Mouse (Mus musculus) adrenal gland, adult 2 months (tissue): Measurements from ENCODE around the gene Cmss1. TPM values are rescaled to one million over a fixed set of nuclear protein-coding genes. Genes with fewer than 3 reads are reported as not detected.

ENCODE experiments used
- DNase-seq: peaks from one replicate; pipeline ENCODE4 v3.0.0; 2021
- polyA plus RNA-seq: library from polyadenylated mRNA; depleted of rRNA; stranded (reverse); fragments of >200 nt; gene quantifications from 2 replicates; pipeline ENCODE4 v1.2.3, GENCODE M21; 2012
- total RNA-seq, 2 experiments: library from RNA; stranded (reverse); gene quantifications; 2 replicates each; pipeline ENCODE4 v1.2.3; 2021

Cmss1 gene
- total and polyA plus RNA-seq, 3 experiments: 11.4 to 19.6 (median 14.3) TPM

DNA sequence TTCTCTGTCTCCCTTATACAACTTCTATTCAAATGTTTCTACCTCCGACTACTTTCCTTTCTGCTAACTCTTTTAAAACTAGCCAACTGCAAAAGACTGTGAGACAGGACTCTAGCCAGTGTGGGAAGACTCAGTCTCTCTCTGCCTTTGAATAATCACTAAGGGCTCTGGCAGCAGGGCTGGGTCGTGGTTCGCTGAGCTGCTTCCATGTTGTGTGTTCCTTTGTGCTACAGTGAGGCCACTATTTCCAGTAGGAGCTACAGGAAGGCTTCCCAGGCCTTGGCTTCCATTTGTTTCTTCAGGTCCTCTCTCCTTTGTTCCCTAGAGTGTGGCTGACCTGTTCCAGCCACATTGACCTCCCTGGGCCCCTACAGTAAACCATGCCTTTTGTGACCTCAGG lies 260.4 kb downstream of the Cmss1 start:
- DNase-seq: no peak

DNA sequence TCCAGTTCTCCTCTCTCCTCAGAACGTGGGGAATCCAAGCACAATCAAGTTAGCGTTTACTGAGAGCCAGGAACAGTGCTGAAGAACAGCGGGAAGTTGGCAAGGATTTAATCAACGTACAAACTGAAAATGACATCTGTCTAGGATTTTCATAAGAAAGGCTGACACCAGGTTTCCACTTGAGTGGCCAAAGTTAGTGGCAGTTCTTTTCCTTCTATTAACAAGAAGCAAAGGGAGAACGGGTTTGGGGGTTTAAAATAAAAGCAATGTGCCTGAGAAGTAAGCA lies 266.1 kb downstream of the Cmss1 start:
- no peak for DNase-seq

DNA sequence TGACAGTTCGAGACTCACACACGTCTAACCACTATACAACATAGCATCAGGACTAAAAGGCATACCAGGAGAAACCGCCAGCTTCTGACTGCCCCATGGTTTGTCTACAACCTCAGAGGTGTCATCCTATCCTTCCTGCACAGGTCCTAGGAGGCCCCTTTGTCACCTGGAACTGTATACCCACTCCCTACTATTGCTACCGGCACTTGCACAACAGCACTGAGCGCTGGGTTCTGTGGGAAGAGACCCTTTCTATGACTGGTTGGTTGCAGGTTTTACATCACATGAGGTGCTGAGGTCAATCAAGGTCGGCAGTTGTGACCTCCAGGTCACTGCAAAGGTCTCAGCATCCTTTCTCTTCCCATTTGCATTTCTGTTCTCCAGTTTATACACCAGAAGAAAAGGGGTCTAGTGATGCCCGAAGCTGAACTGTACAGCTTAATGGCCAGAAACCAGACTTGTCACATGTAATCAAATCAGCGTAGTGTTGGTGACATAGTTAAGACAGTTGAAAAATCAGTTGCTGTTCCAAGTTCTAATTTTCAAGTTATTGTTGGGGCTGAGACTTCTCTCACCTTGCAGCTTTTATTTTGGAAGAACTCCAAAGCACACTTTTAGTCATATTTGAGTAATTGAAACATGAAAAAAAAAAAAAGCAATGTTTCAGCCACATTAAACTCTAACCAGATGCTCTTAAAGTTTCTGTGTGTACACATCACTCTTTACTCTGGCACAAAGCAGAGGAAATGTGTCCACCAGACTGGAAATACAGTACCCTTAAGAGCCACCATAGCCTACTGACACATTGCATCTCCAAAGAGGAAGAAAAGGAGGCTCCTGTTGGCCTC lies 266.7 kb downstream of the Cmss1 start:
- no peak for DNase-seq

DNA sequence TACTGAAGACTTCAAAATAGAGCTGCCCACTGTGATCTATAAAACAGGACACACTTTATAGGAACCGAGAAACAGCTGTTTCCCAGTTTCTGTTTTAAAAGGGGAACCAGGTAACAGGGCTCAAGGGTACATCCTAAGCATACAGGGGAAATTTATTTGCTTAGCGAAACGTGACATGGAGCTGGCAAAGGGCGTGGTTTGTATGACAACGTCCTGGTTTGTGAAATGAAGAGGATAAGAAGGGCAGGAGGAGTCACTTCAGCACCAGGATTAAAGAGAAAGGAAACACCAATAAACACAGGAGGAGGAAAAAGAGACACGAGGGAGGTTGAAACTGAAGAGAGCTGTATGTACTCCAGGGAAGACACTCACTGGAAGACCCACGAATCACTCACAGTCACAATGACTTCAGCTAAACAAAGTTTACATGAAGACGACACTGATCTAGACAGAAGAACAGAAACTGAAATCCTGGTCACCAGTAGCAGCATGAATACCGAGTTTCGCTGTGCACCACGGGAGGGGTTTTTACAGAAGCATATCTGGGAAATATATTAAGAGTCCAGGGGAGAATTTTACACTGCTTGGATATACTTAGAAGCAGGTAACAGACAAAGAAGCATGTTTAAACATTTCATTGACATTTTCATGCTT lies 269.8 kb downstream of the Cmss1 start:
- peak; percentile 52 for DNase-seq

DNA sequence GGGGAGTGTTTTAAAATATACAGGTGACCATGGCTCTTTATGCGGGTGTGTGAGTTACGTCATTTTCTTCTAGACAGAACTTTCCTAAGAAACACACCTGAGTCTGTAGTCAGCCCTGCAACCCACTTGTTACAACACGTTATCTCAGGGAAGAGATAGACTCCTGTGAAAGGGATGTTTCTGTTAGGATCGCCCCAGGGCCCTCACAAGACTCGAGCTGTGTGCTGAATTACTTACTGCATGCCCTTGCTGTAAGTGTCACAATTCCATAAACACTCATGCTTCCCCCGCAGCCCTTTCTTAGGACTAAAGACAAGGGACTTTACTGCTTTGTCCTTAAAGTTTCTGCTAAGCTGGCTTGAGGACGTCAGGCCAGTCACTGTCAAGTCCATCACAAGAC lies 274.4 kb downstream of the Cmss1 start:
- no peak for DNase-seq

DNA sequence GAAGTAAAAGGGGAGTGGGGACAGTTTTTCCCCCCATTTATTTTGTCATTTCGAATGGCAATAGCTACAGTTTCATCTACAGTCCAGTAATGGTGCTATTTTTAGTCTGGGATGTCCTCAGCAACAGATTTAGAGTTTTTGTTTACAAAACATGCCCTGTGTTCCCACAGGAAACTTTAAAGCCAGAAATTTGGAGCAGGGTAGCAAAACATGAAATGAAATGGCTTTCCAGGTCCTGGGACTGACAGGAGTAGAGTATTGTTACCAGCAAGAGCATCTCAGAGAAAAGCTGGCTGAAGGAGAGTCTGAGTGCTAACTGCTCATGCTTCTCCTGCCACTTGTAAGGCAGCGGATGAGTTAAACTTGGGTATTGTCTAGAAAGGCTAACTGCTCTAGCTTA lies 276.6 kb downstream of the Cmss1 start:
- no peak for DNase-seq

DNA sequence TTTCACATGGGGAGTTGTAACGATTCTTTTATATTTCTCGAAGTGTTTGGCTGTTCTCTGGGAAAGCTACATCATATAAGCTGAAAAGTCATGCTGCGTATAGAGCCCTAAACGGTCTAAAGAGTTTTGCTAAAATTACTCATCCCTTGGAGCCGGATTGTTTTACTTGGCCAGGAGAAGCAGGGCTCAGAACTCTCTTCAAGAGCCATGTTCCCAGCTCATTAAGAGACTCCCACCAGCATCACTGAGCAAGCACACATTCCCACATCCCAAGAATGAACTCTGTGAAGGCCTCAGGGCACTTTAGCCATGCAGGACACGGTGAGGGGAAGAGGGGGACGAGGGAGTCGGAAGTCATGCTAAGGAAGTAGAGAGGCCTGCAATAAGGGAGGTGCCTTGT lies 277.6 kb downstream of the Cmss1 start:
- no peak for DNase-seq

DNA sequence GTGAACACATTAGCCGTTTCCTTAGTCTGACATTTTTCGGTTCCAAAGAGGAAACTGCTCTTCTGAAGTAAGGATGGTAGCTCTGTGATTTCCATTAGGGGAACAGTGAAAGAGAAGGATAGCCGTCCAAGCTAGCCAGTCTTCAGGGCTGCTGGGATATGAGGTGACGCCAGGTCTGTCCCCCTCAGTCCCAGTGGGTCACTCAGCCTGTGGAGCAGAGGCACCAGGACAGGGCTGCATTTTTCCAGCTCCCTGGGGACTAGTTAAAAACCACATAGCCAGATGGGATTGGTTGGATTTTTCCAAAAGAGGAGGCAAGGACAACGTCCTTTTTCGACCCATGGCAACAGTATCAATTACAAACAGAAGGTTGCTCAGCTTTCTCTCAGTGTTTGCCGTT lies 279.7 kb downstream of the Cmss1 start:
- no peak for DNase-seq

DNA sequence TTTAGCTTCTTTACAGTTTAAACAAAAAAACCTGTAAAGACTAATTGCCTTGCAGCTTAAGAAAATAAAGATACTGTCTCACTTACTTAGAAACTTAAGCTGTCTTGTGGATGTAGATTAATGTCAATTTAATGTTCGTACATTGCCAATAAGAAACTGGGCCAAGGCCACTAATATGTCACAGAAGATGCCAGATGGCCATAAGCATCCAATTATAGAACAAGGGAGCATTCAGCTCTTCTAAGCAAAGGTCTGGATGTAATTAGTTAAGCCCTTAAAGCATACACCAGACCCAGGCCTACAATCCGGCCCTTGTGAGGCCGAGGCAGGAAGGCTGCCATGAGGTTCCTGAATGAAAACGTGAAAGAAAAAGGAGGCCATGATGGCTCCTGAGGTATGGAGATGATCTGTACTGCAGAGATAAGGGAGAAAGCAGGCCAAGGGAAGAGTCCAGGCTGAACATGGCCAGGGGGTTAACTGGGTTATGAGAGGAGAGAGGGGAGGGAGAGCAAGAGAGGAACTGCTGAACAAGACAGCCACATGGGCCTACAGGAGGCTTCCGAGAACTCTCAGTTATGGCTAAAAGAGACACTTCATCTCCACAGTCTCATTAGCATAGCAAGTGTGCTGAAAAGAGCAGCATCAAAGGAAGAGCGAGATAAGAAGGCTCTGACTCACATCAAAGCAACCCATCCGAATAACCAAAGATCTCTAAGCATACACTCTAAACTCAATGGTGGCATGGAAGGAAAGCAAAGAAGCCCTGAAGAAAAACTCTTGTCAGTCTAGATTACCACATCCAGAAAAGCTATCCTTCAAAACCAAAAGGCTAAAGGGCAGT lies 287.2 kb downstream of the Cmss1 start:
- peak; percentile 14 for DNase-seq

DNA sequence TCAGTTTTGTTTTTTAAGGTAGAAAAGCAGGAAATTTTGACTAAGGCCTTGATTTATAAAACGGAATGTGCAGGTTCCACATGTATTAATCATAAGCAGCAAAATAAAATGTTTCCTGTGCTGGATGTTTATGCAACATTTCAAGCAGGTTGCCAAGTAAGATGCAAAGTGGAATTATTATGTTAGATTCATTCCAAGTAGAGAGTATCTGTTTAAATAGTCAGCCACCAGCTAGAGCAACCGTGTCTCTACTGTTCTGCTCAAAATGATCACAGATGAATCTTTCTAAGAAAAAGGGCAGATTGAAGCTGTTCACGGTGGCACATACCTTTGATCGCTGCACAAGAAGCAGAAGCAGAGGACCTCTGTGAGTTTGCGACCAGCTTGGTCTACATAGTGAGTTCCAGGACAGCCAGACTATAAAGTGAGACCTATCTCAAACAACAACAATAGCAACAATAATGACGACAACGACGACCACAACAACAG lies 288.0 kb downstream of the Cmss1 start:
- DNase-seq: no peak

DNA sequence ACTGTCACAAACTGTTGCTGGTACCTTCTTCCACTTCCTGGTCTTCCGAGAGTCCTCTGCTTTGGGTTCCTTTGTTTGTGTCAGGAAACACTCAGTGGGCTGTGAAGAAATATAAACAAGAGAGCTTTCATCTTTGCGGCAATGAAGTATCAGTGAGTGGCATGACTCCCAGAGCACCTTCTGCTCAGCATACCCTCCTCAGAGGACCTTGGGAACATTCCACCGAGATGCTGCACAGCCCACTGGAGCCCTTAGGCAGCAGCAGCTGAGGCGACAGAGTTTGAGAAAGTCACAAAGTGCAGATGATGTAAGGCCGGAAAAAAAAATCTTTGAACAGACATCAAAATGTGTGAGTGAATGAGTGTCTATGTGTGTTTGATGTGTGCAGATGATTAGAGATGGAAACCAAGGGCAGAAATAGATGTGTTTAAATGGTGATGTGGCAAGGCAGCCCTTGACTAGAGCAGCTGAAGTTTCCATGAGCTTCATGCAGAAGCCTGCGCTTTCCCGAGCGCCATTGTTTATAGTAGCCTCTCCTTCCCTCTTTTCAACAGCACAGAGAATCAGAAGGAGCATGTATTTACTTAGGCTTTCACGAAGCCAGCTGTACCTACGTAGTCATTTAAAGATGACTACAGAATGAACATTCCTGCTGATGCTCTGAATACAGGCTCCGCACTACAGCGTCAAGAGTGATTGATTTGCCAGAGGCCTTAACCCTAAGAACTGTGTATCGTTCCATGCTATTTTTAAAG lies 288.6 kb downstream of the Cmss1 start:
- peak; percentile 36 for DNase-seq

DNA sequence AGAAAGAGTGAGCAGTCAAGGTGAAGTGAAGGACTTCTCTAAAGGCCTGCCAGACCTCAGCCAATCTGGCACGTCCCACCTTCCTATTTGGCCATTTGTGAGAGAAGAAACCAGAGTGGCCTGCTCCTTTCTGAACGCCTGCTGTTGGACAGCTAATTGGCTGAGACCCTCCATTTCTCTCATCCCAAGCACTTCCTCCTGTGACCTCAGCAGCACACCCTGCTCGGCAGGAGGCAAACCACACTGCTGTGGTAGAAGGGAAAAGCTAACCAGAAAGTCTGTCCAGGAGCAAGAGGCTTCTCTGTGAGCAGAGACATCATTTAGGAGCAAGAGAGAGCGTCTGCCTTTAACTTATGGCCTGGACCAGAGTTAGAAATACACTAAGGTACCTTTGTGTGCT lies 289.5 kb downstream of the Cmss1 start:
- DNase-seq: no peak

DNA sequence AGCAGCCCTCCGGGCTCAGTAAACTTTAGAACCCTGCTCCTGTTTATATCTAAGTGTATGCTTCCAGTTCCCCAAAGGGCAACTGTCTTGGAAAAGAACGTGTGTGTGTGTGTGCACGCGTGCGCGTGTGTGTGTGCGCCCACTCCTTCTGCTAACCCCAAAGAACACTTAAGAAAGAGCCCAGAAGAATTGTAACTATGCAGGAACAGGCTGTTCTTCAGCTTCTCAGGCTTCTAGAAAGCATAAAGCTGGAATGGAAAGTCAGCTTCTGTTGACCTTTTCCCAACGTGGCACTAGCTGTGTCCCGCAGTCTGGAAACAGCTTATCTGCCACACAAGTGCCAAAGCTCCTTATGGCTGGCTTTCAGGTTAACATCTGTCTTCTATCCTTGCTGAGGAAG lies 291.6 kb downstream of the Cmss1 start:
- DNase-seq: no peak

DNA sequence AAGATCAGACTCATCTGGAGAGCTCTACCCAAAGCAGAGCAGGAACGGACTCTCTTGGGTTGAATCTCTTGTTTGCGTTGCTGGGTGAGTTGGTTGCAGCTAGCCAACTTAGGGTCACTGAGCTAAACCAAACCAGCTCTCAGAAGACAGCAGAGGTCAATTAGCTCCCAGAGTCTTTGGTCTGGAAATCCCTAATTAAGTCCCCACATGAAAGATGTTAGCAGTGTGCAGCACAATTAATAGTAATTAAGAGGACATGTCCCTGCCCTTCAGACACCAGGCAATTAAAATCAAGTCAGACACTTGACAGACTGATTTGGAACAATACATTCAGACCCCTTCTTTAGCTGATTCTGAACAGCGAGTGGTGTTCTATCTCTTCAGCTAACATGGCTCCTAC lies 292.4 kb downstream of the Cmss1 start:
- DNase-seq: no peak

DNA sequence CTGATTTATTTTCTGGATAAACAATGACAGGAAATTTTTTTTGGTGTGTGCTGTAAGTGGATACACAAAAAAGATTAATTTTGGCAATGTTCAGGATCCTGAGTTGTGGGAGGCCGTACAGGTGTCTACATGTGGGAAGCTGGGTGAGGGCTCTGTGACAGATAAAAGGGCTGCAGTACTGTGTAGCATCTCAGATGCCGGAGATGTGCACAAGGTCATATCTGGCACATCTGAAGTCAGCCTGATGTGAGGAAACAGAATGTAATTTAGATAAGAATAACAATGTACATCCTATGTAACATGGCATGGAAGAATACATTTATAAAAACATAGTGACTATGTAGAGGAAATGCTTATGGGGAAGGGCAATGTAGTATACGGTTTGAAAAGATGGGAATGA lies 293.2 kb downstream of the Cmss1 start:
- DNase-seq: no peak

DNA sequence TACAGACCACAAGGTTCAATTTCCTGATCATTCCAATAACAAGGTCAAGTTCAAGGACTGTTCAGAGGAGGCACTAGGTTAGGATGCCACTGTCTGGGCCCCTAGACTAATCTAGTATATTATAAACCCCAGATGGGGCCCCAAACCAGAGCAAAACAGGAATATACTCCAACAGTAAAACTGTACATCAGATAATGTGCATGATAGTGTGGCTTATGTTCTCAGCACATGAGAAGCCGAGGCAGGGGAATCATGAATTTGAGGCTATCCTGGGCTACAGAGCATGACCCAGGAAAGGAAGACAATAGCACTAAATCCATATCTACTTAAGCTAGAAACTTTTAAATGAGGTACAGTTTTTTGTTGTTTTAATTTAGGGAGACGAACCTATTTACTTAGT lies 294.5 kb downstream of the Cmss1 start:
- no peak for DNase-seq

DNA sequence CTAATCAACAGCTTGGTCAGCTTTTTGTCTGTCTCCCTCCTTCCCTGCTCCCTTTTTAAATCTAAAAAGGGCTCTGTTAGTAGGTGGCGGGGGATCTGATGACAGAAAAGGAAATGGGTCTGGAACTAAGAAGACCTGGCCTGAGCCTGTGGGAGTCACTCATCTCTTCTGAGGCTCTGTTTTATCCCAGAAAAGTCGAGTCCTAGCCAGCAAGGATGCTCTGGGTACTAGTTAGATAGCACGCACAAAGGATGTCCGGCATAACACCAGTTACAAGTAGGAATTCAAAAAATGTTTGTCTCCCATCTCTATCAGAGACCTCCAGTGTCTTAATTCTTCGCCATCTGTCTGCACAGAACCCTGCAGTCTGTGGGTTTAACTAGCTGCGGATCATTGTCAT lies 301.2 kb downstream of the Cmss1 start:
- no peak for DNase-seq

DNA sequence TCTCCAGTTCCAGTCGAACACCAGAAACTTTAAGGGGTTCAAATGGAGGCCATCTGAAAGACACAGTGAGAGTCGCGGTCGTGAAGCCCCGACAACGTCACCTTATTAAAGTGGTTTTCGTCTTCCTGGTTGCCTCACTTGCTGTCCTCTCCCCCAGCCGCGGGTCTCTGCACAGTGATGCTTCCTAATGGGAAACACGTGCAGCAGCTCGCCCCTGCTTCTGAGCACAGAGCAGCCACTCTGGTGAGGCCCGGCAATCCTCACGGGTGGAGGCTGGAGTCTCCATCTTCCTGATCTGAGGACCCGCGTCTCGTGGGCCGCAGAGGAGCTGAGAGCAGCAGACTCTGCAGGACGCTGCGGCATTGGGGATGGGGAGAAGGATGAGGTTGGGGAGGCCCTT lies 302.9 kb downstream of the Cmss1 start:
- no peak for DNase-seq

DNA sequence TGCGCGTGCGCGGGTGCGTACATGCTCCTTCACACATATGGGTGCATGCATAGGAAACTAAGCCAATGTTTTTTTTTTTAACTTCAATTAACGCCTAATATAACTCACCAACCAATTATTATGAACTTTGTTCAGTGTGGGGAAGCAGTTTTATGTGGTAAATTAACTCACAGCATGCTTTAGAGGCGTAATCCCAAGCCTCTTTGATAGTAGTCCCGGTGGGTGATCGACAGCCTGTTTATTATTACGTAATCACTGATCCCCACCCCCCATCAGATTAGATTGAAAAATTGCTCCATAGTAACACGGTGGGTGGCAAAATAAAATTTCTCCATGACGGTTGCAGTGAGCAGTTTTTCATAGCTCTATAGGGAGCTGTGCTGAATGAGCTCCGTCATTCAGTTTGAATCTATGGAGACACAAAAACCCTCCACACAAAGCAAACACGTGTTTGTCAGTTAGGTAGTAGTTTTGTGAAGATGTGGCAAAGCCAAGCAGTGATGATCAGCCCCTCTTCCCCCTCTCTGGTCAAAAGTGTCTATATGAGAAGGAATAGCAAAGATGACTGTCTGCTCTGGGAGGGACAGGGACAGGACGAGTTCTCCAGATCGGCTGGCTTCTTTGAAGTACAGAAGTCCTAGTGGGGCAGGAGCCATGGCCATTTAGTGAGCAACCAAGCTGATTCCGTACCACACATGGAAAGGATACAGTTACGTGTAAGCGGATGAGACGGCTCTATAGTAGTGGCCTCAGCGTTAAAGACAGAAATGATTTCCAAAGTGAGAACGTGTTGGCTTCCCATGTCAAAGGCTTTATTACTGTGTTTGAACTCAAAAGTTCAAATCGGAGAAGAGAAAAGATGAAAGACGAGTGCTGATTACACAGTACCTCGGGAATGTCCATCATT lies 303.6 kb downstream of the Cmss1 start:
- DNase-seq: no peak

DNA sequence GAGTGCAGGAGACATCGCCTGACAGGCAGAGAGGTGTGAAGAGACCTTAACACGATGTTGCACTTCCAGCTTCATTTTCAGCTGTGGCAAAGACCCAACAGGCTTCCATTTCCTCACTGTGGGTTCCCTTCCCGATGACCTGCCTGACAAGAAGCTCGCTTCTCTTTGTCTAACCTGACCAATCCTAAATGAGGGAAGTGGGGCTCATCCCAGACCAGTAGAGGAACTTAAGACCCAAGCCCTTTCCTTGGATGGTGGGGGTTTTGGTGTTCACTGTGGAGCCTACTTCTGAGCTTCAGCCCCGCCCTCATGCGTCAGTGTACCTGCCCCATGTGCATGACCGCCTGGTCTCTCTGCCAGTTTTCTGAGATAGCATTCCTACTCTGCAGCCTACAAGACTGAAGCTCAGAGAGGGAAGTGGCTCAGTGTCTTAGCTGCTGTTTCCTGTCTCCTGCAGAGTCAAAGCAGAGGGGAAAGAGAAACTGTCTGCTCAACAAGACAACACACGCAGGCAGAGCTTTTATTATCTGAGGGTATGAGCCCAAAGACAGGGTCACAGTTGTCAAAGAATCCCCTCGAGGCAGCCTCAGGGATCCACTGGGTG lies 305.1 kb downstream of the Cmss1 start:
- DNase-seq: no peak
